Mouse (Mus musculus) embryonic facial prominence, embryonic 13.5 days (tissue): ENCODE data around the gene Ttyh1. TPM values are rescaled to one million over a fixed set of nuclear protein-coding genes. Genes with fewer than 3 reads are reported as not detected.

Experiments used
- ATAC-seq: fragments of 200-750 bp; cut with Nextera tagmentation; 2 replicates; pipeline ENCODE4 v1.8.0; 2017; ENCODE audit warnings: low read depth; ENCODE audit not compliant: insufficient number of reproducible peaks, insufficient read depth, low FRiP score, low TSS enrichment
- H3K27ac ChIP-seq: fragments of 300-500 bp; sonication (generic); 2 replicates; pipeline ENCODE4 v1.5.1; 2015; ENCODE audit warnings: moderate library complexity, mild to moderate bottlenecking, inconsistent platforms
- H3K27me3 ChIP-seq: fragments of 300-500 bp; sonication (generic); 2 replicates; pipeline ENCODE4 v1.6.1; 2015; ENCODE audit warnings: mild to moderate bottlenecking, inconsistent platforms
- H3K36me3 ChIP-seq: fragments of 300-500 bp; sonication (generic); 2 replicates; pipeline ENCODE4 v1.6.1; 2015; ENCODE audit warnings: mild to moderate bottlenecking, inconsistent platforms
- H3K4me1 ChIP-seq: fragments of 300-500 bp; sonication (generic); 2 replicates; pipeline ENCODE4 v1.6.1; 2015; ENCODE audit warnings: inconsistent platforms
- H3K4me2 ChIP-seq: fragments of 300-500 bp; sonication (generic); 2 replicates; pipeline ENCODE4 v1.6.1; 2015; ENCODE audit warnings: moderate library complexity, mild to moderate bottlenecking, inconsistent platforms
- H3K4me3 ChIP-seq: fragments of 300-500 bp; sonication (generic); 2 replicates; pipeline ENCODE4 v1.5.1; 2015; ENCODE audit warnings: mild to moderate bottlenecking, inconsistent platforms
- H3K9ac ChIP-seq: fragments of 300-500 bp; sonication (generic); 2 replicates; pipeline ENCODE4 v1.6.1; 2015; ENCODE audit warnings: mild to moderate bottlenecking, inconsistent platforms
- H3K9me3 ChIP-seq: fragments of 300-500 bp; sonication (generic); 2 replicates; pipeline ENCODE4 v1.6.1; 2016; ENCODE audit warnings: inconsistent platforms
- whole genome bisulfite sequencing: fragments of 180-500 bp; shearing (Covaris S2); methylation state at CpG from one replicate; pipeline ENCODE4 v1.1.7; 2015; ENCODE audit warnings: mixed read lengths; 5-methylcytosine and 5-hydroxymethylcytosine counted together
- polyA plus RNA-seq: library from polyadenylated mRNA; unstranded; fragments of >200 nt; fragmentation: Nextera tagmentation; extraction: Ambion mirVana; gene quantifications from 2 replicates; pipeline ENCODE4 v1.2.1, GENCODE M21; 2015

Ttyh1 gene
- polyA plus RNA-seq, 1 experiment from 2014 or later: 3.7 TPM

DNA sequence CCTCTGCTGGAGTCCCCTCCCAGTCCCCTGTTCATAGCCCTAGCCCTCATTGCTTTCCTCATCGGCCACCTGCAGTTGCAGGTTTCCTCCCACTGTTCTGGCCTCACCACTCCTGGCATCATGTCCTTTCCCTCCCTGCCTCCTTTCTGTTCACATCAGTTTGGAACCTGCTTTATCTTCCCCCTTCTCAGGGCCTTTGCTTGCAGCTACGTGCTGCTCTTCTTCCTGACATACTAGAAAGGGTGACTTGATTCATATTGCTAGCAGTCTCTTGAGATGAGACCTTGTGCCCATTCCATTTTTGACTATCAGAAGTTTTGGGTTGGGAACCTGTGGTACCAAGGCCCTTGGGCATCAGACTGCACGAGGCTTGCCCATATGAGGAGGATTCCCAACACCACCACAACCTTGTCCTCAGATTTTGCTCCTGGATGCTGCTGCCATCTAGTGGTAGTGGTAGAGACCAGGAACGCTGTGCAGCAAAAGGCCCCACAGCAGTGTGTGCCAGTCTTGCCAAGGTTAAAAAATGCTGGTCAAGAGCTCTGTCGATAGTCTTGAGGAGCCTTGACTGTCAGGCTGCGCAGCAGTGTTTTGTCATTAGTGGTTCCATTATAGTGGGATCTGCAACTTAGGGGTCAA, 26.5 kb downstream of the Ttyh1 start:
- H3K36me3 ChIP-seq: peaks cover 77% of the 10 kb centered on the region
- 64% methylated on average over 6 of the region's 6 CpGs for WGBS
- H3K9me3 ChIP-seq: no peaks in the 10 kb centered on the region

DNA sequence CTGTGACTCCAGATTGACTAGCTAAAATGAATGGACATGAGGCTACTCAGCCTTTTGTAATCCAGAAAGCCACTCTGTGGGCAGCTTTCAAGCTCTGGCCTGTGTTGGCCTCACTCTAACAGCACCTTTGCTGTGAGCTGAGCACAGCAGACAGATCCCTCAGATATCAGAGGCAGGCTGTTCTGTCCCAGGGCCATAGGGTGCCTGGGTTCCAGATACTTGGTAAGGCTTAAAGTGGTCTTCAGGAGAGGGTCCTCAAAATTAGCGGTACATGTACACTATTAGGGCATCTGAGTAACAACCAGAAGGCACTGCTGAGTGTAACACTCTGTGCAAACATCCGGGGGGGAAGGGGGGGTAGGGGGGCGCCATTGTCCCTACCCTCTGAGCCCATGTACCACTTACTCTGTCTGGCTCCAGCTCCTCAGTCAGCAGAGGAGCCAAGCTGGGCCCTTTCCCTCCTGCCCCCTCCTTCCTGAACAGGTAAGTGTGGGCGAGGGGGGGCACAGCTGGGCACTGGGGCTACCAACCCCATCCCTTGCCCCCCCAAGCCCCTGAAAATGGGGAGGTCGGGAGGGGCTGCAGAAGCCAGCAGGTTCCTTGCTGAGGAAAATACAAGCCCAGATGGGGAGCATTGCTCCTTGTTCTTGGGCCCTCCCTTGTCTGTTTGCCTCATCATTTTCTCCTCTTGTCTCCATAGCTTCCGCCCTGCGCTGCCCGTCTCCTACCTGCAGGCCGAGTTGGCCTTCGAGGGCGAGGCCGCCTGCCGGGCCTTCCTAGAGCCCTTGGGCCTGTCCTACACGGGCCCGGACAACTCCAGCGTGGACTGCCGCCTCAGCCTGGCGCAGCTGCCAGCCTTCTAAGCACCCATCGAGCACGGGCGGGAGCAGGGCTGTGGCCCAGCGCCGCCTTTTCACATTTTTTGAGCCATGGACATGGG, 27.3 kb downstream of the Ttyh1 start:
- H3K4me2 ChIP-seq: no peak overlapping the region
- no peak for ATAC-seq
- peaks cover 6% of the 10 kb centered on the region for H3K27me3 ChIP-seq
- no peak overlapping the region for H3K4me3 ChIP-seq
- H3K9ac ChIP-seq: no peak overlapping the region
- H3K27ac ChIP-seq: no peak overlapping the region
- H3K4me1 ChIP-seq: peaks cover 29% of the 10 kb centered on the region
- whole genome bisulfite sequencing: 93% methylated on average over 23 of the region's 23 CpGs
- peaks cover 75% of the 10 kb centered on the region for H3K36me3 ChIP-seq
- no peaks in the 10 kb centered on the region for H3K9me3 ChIP-seq

More for the DNA sequence above, 26.5 kb downstream of the Ttyh1 start:
- no peak overlapping the region for H3K27ac ChIP-seq
- H3K27me3 ChIP-seq: no peaks in the 10 kb centered on the region; the same call in 1 of the 2 replicates
- H3K4me3 ChIP-seq: no peak overlapping the region
- H3K4me1 ChIP-seq: peaks cover 27% of the 10 kb centered on the region
- no peak overlapping the region for H3K4me2 ChIP-seq
- no peak for ATAC-seq
- no peak overlapping the region for H3K9ac ChIP-seq

DNA sequence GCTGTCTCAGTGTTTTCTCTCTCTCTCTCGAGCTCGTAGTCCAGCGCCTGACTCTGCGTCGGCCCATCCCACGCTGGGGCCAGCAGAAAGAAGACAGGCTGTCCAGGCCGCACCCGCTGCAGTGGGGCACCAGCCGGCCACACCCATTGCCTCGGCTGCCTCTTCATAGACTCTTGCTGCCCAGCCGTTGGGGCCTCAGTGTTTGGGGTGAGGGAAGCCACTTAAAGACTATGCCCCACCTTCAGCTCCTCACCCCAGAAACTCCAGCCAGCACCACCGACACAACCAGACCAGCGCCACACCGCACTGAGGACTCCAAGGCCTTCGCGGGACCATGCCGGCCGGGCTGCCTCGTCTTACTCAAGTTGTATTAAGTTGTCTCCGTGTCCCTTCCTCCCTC, 28.2 kb downstream of the Ttyh1 start:
- H3K4me2 ChIP-seq: no peak overlapping the region
- H3K9me3 ChIP-seq: no peaks in the 10 kb centered on the region
- H3K9ac ChIP-seq: no peak overlapping the region
- ATAC-seq: no peak
- peaks cover 29% of the 10 kb centered on the region for H3K4me1 ChIP-seq
- peaks cover 8% of the 10 kb centered on the region for H3K27me3 ChIP-seq
- 92% methylated on average over 20 of the region's 20 CpGs for WGBS
- H3K36me3 ChIP-seq: peaks cover 68% of the 10 kb centered on the region
- no peak overlapping the region for H3K4me3 ChIP-seq
- no peak overlapping the region for H3K27ac ChIP-seq

DNA sequence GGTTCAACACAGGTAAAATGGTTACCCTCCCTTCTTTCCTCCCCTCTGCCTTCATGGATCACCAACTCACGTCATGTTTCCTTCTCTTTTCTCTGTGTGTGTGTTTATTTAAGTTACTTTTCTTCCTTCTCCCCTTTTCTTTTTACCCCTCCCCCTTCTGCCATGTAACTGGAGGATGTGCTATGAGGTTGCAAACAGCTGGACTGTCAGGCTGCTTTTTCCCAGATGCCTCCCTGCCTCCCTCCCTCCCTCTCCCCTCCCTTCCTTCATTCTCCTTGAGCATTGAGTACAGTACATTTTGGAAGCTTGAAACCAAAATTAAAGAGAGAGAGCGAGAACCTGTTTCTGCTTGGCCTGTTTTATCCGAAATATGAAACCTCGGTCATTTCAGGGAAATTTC, 28.6 kb downstream of the Ttyh1 start:
- Histone ChIP-seq H3K27me3 (peaks cover 11% of the 10 kb centered on the region), H3K4me2 (peak overlapping the region; percentile 85; the same call in 1 of the 2 replicates), H3K9me3 (no peaks in the 10 kb centered on the region), H3K4me3 (no peak overlapping the region), H3K36me3 (peaks cover 63% of the 10 kb centered on the region), H3K27ac (peak overlapping the region; percentile 92; the same call in 1 of the 2 replicates), H3K9ac (no peak overlapping the region), H3K4me1 (peaks cover 29% of the 10 kb centered on the region)
- 70% methylated on average over 4 of the region's 4 CpGs for WGBS
- no peak for ATAC-seq

DNA sequence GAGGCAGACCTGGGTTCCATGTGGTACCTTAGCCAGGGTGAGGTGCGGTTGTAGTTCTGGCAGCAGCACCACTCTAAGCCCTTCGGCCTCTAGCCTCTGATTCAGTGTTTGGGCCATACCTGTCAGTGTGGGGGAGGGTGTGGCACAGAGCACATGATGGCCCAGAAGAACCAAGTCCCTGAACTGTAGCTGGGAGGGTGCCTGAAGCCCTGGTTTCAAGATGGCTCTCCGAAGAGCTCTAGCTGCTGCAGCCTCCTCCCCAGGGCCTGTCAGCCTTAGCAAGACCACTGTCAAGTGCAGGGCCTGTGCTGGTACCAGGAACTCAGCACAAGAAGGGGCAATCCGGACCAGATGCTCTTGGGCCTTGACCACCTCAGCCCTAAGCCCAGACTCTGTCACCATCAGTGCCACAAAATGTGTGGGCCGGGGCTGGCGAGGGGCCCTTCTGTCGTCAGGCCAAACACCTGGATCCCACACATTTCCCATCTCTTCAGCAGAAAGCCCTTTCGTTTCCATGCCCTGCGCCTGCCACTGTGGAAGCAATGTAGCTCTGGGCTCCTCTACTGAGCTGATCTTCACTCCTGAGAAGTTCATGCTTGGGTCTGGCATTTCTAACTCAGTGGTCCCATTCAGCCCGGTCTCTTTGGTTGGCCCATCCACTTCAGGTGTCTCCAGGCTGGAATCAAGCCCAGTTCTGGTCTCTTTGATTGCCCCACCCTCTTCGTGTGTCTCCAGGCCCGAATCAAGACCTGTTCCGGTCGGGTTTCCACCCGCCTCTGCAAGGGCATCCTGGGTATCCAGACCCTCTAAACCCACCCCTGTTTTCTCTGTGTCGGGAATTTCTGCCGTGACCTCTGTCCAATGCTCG, 29.4 kb downstream of the Ttyh1 start:
- peak overlapping the region; percentile 83 for H3K9ac ChIP-seq
- H3K27ac ChIP-seq: peak overlapping the region; percentile 92
- peak overlapping the region; percentile 67 for H3K4me3 ChIP-seq
- peak overlapping the region; percentile 85 for H3K4me2 ChIP-seq
- H3K27me3 ChIP-seq: peaks cover 11% of the 10 kb centered on the region
- peaks cover 29% of the 10 kb centered on the region for H3K4me1 ChIP-seq
- WGBS: 26% methylated on average over 18 of the region's 18 CpGs
- ATAC-seq: no peak
- peaks cover 56% of the 10 kb centered on the region for H3K36me3 ChIP-seq
- H3K9me3 ChIP-seq: no peaks in the 10 kb centered on the region

DNA sequence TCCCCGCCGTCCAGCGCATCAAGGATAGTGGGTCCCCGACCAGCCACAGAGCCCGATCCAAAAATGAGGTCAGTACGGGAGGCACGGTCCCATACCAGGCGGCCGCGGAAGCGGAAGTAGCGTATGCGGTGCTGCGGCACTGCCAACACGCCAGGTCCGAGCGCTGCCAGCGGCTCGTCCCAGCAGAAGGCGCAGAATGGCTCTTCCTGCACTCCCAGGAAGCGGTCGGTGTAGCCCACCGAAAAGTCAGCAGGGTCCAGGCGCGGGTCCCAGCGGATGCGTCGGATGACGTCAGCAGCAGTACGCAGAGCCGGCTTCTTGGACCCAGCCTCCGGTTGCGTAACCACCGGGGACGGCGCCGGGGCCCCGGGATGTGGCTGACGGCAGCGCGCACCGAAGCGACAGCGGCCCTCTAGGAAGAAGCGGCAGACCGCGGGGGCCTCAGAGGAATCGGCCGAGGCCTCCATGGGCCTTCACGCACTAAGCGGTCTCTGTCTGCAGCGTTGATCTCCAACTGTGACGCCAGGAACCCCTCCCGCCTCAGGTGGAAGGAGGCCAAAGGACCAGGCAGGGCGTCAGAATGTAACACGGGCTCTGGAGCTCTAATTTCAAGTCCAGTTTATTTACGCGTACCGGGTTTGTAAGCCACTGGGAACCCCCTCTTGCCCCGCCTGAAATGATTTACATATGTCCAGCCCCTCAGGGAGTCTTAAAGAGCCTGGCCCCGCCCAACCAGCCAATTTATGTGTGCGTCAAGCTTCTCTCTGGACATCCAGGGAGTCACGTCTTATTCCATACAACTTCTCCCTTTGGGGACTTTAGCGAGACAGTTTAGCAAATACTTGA, 30.2 kb downstream of the Ttyh1 start:
- Histone ChIP-seq H3K27ac (peak overlapping the region; percentile 92), H3K9ac (peak overlapping the region; percentile 83), H3K4me3 (peak overlapping the region; percentile 67), H3K36me3 (peaks cover 48% of the 10 kb centered on the region), H3K27me3 (peaks cover 11% of the 10 kb centered on the region), H3K4me1 (peaks cover 29% of the 10 kb centered on the region), H3K4me2 (peak overlapping the region; percentile 85), H3K9me3 (no peaks in the 10 kb centered on the region)
- peak; percentile 67 for ATAC-seq
- under 1% methylated on average over 64 of the region's 64 CpGs for WGBS

DNA sequence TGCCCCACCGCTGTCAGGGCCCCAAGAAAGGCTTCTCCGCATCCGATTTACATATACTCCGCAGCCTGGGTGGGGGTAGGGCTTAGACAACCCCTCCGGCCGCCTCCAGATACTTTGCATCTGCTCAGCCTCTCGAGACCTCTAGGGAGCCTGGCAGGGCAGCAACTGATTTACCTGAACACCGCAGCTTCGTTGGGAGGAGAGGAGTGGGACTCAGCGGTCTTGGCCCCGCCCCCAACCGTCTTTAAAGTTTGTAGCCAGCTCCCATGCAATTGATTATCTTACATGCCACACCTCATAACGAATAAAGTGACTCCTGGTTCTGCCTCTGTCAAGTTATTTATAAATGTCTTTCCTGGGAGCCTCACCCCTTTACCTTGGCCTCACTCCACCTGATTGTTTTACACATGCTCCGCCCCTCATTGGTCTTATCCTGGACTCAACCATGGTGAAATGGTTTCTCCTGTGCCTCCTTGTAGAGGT, 30.9 kb downstream of the Ttyh1 start, which contains the start of gene Leng9:
Leng9 (minus strand) TSS at position 316 of the 483 bp plus-strand sequence.
- peak within 1 kb of the TSS; percentile 85 for H3K4me2 ChIP-seq
- H3K4me1 ChIP-seq: peaks cover 29% of the 10 kb centered on the region
- H3K9ac ChIP-seq: peak within 1 kb of the TSS; percentile 83
- H3K36me3 ChIP-seq: peaks cover 41% of the 10 kb centered on the region
- peaks cover 11% of the 10 kb centered on the region for H3K27me3 ChIP-seq
- peak; percentile 3; the same call in 1 of the 2 replicates for ATAC-seq
- 3% methylated on average over 14 of the region's 14 CpGs for WGBS
- peak within 1 kb of the TSS; percentile 67 for H3K4me3 ChIP-seq
- H3K9me3 ChIP-seq: no peaks in the 10 kb centered on the region
- peak within 1 kb of the TSS; percentile 92 for H3K27ac ChIP-seq

DNA sequence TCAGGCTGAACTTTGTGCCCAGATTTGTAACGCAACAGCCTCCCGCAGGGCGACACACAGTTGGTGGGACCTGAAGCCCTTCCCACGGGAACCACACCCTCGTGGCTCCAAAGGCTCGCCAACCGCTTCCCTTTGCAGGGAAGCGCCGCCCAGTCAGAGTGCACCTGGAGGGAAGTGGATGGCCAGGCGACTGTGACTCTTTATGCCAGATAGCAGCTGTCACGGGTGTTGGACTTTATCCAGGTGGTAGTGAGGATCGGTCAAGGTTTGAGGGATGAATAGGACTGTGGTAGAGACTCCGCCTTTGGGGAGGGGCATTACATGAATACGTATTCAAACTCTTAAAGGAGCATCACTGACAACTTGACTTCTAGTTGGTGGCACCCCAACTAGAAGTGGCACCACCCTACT, 31.6 kb downstream of the Ttyh1 start:
- no peak for ATAC-seq
- Histone ChIP-seq H3K27me3 (peaks cover 11% of the 10 kb centered on the region), H3K4me2 (peak overlapping the region; percentile 85), H3K27ac (no peak overlapping the region), H3K4me1 (peaks cover 29% of the 10 kb centered on the region), H3K36me3 (peaks cover 34% of the 10 kb centered on the region), H3K9me3 (no peaks in the 10 kb centered on the region), H3K4me3 (peak overlapping the region; percentile 67), H3K9ac (no peak overlapping the region)
- 25% methylated on average over 14 of the region's 14 CpGs for WGBS

DNA sequence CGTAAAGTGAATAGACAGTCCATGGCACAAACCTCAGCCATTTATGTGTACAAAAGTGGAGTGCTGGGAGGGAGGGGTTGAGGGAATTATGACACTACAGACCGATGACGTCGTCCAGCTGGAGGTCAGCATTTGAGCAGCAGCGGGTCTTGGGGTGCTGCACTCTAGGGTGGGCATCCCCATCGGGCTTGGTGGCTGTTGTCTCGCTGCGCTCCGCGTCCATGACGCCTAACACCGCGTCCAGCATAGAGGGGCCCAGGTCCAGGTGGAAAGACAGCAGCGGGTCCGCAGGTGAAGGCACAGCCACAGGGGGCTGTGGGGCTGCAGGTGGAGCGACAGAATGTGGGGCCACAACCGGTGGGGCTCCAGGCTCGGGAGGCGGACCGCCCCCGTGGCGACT, 32.0 kb downstream of the Ttyh1 start:
- no peak for ATAC-seq
- H3K9ac ChIP-seq: no peak overlapping the region
- peak overlapping the region; percentile 67 for H3K4me3 ChIP-seq
- 0 out of 2 replicates have a peak overlapping the region, but pooled peaks have one; percentile 3 for H3K4me2 ChIP-seq
- peaks cover 29% of the 10 kb centered on the region for H3K4me1 ChIP-seq
- WGBS: 33% methylated on average over 22 of the region's 22 CpGs
- no peaks in the 10 kb centered on the region for H3K9me3 ChIP-seq
- H3K36me3 ChIP-seq: peaks cover 29% of the 10 kb centered on the region
- no peak overlapping the region for H3K27ac ChIP-seq
- peaks cover 11% of the 10 kb centered on the region for H3K27me3 ChIP-seq

DNA sequence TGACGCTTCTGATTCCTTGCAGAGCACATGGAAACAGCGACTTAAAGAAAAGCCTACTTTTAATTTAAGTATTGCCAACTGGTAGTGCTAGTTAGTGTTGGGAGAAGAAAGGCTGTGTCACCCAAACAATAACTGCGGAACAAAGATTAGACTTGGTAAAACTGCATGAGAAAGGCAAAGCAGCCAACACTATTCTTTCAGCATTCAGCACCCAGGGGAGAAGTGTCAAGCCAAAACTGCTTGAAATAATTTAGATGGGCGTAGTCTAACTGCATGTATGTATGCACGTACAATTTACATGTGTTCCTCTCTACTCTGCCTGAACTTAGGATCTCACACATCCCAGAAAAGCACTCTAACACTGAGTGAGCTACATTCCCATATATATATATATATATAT, 35.1 kb downstream of the Ttyh1 start:
- no peak overlapping the region for H3K9ac ChIP-seq
- WGBS: 76% methylated on average over 5 of the region's 5 CpGs

More for the DNA sequence above, 35.1 kb downstream of the Ttyh1 start:
- ATAC-seq: no peak
- H3K4me2 ChIP-seq: no peak overlapping the region
- H3K36me3 ChIP-seq: peaks cover 8% of the 10 kb centered on the region
- H3K4me1 ChIP-seq: peaks cover 12% of the 10 kb centered on the region
- no peaks in the 10 kb centered on the region for H3K9me3 ChIP-seq
- H3K27me3 ChIP-seq: peaks cover 11% of the 10 kb centered on the region
- H3K4me3 ChIP-seq: no peak overlapping the region
- H3K27ac ChIP-seq: no peak overlapping the region
